Mouse (Mus musculus) lung, postnatal 10 days (tissue): Measurements from ENCODE around the gene Pcsk1.
A peak's percentile ranks its signal among the peaks of the same experiment; 100 is the strongest.

Experiments
- DNase-seq: peaks from one replicate; pipeline ENCODE4 v3.0.0; 2021

Pcsk1 gene

DNA sequence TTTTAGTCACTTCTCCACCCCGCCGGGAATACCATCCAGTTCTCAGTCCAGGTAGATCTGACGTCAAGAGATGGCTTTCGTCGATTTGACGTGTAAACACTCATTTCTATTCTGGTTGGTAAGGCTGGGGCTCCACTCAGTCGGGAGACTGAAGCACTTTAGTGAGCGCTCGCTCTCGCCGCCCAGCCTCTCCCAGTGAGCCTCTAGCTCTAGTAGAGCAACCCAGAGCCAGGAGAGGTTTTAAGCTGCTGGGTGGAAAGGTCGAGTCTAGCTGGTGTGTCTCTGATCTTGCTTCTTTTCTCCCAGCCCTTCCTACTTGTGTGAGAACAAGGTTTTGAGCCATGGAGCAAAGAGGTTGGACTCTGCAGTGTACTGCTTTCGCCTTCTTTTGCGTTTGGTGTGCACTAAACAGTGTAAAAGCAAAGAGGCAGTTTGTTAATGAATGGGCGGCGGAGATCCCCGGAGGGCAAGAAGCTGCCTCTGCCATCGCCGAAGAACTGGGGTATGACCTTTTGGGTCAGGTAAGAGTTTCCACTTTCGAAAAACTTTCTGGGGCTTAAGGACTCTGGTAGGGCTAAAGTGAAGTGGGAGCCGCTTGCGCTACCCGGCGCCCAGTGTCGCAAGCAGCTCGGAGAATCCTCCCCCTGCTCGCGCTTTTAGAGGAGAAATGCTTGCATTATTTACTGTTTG is at the start of gene Pcsk1:
Gene Pcsk1, plus strand, starts transcription at position 106 of the 690 bp plus-strand sequence.
- no peak for DNase-seq

DNA sequence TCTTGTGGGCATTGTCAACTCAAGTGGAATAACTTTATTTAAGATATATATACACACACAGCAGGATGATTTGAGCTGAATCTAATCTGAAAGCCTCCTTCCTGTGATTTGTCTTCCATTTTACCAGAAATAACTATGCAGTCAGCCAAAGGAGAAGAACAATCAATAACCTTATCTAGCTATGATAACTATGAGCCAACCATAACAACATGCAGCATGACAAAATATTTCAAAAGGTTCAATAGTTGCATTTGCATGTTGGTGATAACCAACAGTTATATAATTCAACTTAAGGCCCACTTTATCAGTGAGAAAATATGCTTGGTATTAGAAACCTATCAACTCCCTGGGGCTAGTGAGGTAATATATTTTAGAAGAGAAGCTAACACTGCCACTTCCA is 30.8 kb upstream of the Pcsk1 start:
- no peak for DNase-seq

DNA sequence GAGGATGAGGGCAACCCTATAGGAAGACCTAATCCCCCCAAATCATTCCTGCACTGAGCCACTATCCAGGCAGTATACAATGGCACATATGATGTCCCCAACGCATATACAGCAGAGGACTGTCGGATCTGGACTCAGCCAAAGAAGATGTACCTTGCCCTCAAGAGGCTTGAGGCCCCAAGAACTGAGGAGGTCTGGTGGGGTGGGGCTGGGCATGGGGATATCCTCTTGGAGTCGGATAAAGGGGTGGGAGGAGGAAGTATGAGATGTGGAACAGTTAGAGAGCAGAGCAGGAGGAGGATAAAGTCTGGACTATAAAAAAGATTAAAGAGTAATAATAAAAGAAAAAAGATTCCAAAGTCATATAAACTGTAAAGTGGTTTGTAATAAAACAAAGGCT is 25.7 kb upstream of the Pcsk1 start:
- DNase-seq, result no peak

DNA sequence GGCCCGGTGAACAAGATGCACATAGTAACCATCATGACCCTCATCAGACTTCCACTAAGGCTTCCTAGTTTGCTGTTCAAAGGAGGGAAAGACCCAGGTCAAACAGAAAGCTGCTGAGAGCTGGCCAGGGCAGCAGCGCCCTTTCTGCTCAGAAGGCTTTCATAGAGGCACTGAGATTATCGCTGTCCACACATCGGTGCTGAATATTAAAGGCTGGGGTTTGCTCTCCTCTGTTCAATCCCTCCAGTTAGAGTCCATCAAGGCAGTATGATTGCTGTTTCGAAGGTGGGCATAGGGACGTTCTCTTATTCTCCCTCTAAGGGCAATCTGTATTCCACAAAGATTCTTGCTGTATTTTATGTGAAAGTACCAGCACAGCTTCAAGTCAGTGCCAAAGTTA is 1.0 kb upstream of the Pcsk1 start:
- peak; percentile 14 for DNase-seq

DNA sequence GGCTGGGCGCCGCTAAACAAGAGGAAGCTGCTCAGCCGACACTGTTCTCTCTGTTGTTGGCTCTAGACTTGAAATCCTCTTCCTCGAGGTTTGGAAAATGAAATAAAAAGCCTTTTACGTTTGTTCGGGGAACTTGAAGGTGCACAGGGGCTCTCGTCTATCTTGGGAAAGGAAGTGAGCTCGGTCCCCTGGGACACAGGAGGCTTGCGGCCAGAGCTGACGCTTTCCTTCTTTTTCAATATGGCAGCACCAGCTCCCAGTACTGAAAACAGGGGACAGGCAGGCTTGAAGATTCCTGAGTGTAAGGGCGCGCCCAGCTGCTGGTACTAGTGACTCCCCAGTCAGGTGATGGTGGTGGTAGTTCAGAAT is 769 bp downstream of the Pcsk1 start:
- DNase-seq, result no peak

DNA sequence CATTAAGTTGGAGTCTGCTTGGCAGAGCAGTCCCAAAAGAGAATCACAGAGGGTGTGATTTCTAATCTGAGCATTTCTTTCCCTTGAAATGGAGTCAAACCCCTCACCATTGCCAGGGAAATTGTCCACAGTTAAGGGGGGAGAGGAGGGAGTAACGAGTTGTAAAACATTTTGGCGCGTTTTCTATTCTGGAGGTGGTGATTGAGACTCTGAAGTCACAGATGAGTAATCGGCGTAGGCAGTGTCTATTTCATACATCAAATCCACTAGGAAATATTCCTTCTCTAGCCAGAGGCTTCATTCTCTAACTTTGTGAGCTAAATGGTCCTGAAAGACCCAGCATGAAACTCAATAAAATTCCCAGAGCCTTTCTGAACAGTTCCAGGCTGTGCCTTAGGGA is 1.4 kb downstream of the Pcsk1 start:
- no peak for DNase-seq

DNA sequence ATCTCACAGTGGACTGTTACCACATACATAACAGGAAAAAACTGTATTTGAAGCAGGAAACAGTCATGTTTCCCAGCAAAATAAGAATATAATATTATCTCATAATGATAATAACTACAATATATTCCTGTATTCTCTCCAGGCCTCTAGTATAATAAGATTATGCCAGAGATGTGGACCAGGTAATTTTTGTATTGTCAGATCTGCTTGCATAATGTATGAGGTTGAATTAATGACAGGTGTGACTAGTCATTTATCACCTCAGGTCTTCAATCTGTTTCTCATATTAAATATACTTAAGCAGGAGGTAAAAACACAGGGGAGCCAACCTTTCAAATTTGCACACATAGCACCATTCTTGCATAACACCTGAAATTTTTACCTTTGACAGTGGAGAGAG is 5.9 kb downstream of the Pcsk1 start:
- no peak for DNase-seq

DNA sequence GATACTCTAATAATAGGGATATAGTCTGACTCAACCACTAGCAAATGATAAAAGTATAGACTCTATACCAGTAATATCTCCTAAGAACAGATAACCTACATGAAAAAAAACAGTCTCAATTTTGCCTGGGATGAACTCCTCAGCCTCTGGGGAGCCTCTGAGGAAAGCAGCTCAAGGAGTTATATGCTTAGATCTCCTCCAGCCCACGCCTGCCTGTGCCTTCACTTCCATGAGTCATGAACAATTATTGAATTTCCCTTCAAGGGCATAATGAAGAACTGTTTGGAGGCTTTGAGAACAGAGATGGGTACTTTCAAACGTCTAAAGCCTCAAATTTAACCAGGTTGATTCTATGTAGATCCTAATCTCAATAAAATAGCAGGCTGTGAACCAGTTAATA is 23.5 kb downstream of the Pcsk1 start:
- no peak for DNase-seq

DNA sequence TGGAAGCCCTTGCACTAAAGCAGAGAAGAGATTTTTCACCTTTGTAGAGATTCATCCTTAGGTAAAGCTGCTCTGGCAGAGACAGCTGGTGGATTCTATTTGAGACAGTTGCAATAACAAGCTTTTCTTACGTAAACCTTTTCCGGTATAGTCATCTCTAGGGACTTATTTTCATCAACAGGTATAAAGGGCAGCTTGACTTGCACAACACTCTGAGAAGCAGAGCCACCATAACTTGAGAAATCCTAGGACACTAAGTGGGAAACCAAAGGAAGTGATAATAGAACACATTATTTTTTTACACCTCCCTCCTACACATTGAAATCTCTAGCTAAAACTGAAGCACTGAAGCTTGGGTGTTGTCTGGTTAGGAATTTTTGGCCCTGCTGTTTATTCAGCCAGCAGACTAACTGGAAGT is 24.4 kb downstream of the Pcsk1 start:
- no peak for DNase-seq

DNA sequence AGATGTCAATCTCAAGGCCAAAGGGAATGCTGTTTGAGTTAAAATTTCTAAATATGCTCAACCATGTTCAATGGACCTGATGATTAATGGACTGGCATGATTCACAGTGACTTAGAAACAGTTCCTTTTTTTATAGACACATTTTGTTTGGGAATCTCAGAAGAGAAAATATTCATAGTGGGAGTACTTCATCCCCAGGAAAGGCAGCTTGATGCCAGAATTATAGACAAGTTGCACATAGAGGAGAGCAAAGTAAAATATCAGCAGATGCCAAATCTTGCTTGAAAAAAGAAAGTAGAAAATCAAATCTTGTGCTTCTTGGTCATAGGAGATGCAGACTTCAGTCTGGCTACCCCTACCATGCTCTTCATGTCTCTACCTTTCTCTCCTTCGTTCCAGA is 25.2 kb downstream of the Pcsk1 start:
- DNase-seq, result no peak

DNA sequence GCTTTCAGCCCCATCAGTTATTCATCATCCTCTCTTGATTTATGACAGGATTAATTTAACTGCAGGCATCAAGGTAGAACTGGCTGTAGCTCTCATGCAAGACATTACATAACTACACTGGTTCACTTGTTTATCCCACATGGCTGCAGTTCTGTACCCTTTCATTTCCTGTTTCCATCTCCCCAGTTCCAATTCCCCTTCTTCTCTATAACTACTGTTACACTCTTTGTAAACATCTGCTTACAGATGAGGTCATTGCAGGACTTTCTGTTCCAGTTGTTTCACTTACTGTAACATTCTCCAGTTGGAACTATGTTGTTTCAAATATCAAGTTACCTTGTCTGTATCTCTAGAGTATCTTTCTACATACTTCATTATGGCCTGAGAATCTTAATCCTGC is 46.2 kb downstream of the Pcsk1 start:
- DNase-seq, result no peak

DNA sequence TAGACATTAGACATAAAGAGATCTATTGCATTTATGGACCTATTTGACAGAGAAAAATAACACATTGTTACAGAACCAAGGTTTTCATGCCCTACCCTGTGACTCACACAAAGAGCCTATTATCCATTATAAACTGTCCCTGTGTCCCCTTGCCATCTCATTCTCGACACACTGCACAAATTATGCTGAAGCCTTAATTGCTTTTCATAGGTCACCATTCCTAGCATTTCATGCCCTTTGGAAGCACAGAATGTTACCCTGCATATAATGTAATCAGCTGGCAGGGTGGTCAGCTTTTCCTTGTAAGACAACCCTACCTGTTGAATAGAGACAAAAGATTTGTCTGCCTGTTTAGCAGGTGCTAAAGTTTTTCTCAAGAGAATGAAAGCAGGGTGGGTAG is 71.0 kb downstream of the Pcsk1 start:
- no peak for DNase-seq

DNA sequence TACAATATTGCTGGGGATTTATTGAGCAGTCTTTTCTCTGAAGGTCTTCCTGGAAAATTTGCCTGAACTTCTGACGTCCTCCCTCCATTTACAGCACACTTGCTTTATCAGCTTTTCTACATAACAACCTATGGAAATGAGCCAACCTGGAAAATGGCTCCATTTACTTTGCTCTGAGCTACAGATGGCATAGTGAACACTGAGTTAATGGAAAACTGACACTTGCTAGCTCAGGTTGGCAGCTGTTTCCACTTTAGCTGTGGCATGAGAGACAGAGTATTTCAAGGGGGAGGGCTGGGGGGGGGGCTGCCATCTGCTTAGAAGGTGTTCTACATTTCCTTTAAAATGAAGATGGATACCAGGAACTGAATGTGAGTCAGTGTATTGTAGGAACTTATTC is 73.8 kb downstream of the Pcsk1 start:
- DNase-seq, result no peak
